ENCODE assay signal across 23 mouse cellular contexts in genomic region chr8:119061671-119062070, GRCm38 (mm10).
DNase-seq lines count a peak whose midpoint lies in the region; ATAC-seq and TF ChIP-seq lines count a peak whose summit lies in the region.
"Had no signal": no experiment of that assay in that cellular context is flagged by ENCODE, and none has a peak within 500 bp of the region (broad histone marks: within the 10 kb centered on the region; RNA-seq: fewer than 3 reads in every experiment).

No protein-coding gene starts in this region.

- no peak overlapping the region for H3K9ac ChIP-seq in midbrain, embryonic 13.5 days (replicated peaks)
- H3K9ac ChIP-seq in hindbrain, embryonic 14.5 days, result no peak overlapping the region
- H3K9ac ChIP-seq in midbrain, postnatal 0 days (replicated peaks; ENCODE audit: low read length, poor library complexity, severe bottlenecking), result no peak overlapping the region
- H3K9ac ChIP-seq: heart, embryonic 13.5 days; limb, embryonic 13.5 days; liver, embryonic 12.5 days had no signal

- WGBS in midbrain, embryonic 13.5 days, result 71% methylated on average over 12 of the region's 12 CpGs
- 84% methylated on average over 12 of the region's 12 CpGs for WGBS in midbrain, embryonic 10.5 days
- WGBS in hindbrain, embryonic 14.5 days, result 43% methylated on average over 12 of the region's 12 CpGs
- WGBS in midbrain, postnatal 0 days, result 35% methylated on average over 12 of the region's 12 CpGs

- no peaks in the 10 kb centered on the region for H3K36me3 ChIP-seq in midbrain, embryonic 13.5 days
- H3K36me3 ChIP-seq in midbrain, embryonic 10.5 days, result no peaks in the 10 kb centered on the region
- no peaks in the 10 kb centered on the region for H3K36me3 ChIP-seq in hindbrain, embryonic 14.5 days (replicated peaks; ENCODE audit: control insufficient read depth, insufficient read depth)
- no peaks in the 10 kb centered on the region for H3K36me3 ChIP-seq in midbrain, postnatal 0 days (ENCODE audit: insufficient read depth, low read length)
- H3K36me3 ChIP-seq: forebrain, embryonic 10.5 days; heart, embryonic 13.5 days; limb, embryonic 13.5 days; liver, embryonic 12.5 days had no signal

- 0 out of 2 replicates have a peak overlapping the region, but pooled peaks have one; percentile 1 for H3K4me2 ChIP-seq in midbrain, embryonic 13.5 days (replicated peaks)
- H3K4me2 ChIP-seq in hindbrain, embryonic 14.5 days (replicated peaks), result peak overlapping the region; percentile 3; the same call in 1 of the 2 replicates
- H3K4me2 ChIP-seq in midbrain, postnatal 0 days (ENCODE audit: low read depth, low read length, poor library complexity, severe bottlenecking), result peak overlapping the region; percentile 21; the same call in 1 of the 2 replicates
- H3K4me2 ChIP-seq: heart, embryonic 13.5 days; limb, embryonic 13.5 days; liver, embryonic 12.5 days had no signal

- H3K27me3 ChIP-seq in midbrain, embryonic 13.5 days, result no peaks in the 10 kb centered on the region
- H3K27me3 ChIP-seq in midbrain, embryonic 10.5 days (ENCODE audit: low read depth, poor library complexity, severe bottlenecking), result no peaks in the 10 kb centered on the region
- no peaks in the 10 kb centered on the region for H3K27me3 ChIP-seq in hindbrain, embryonic 14.5 days (ENCODE audit: control insufficient read depth, insufficient read depth, low read length)
- no peaks in the 10 kb centered on the region for H3K27me3 ChIP-seq in midbrain, postnatal 0 days (ENCODE audit: insufficient read depth, low read length)
- H3K27me3 ChIP-seq: liver, embryonic 12.5 days had no signal

- 0 out of 2 replicates have a peak, but pooled peaks cover 10% of the 10 kb centered on the region for H3K4me1 ChIP-seq in midbrain, embryonic 13.5 days (replicated peaks)
- H3K4me1 ChIP-seq in midbrain, embryonic 10.5 days, result peaks cover 6% of the 10 kb centered on the region; the same call in 1 of the 2 replicates
- peaks cover 8% of the 10 kb centered on the region; the same call in 1 of the 2 replicates for H3K4me1 ChIP-seq in hindbrain, embryonic 14.5 days (replicated peaks; ENCODE audit: control insufficient read depth, insufficient read depth, low read length)
- no peaks in the 10 kb centered on the region; the same call in 1 of the 2 replicates for H3K4me1 ChIP-seq in midbrain, postnatal 0 days (ENCODE audit: insufficient read depth, low read length)
- H3K4me1 ChIP-seq: forebrain, embryonic 10.5 days; limb, embryonic 13.5 days; liver, embryonic 12.5 days had no signal

- no peaks in the 10 kb centered on the region for H3K9me3 ChIP-seq in midbrain, embryonic 13.5 days
- no peaks in the 10 kb centered on the region for H3K9me3 ChIP-seq in midbrain, embryonic 10.5 days (replicated peaks)
- H3K9me3 ChIP-seq in hindbrain, embryonic 14.5 days (ENCODE audit: control insufficient read depth, low read length), result no peaks in the 10 kb centered on the region
- no peaks in the 10 kb centered on the region for H3K9me3 ChIP-seq in midbrain, postnatal 0 days (ENCODE audit: low read length)
- H3K9me3 ChIP-seq: forebrain, embryonic 10.5 days; heart, embryonic 13.5 days; limb, embryonic 13.5 days had no signal

- H3K27ac ChIP-seq in midbrain, embryonic 13.5 days, result no peak overlapping the region
- H3K27ac ChIP-seq in midbrain, embryonic 10.5 days (replicated peaks), result no peak overlapping the region
- no peak overlapping the region for H3K27ac ChIP-seq in hindbrain, embryonic 14.5 days
- no peak overlapping the region for H3K27ac ChIP-seq in midbrain, postnatal 0 days (ENCODE audit: low read depth, low read length)
- H3K27ac ChIP-seq: forebrain, embryonic 10.5 days; heart, adult 2 months; heart, embryonic 13.5 days; limb, embryonic 13.5 days; liver, embryonic 12.5 days had no signal

- DNase-seq in cerebellum, postnatal 10 days, result peak; percentile 33 to 34
- DNase-seq in cerebellum, adult 11 months, result no peak
- DNase-seq in midbrain, embryonic 10.5 days (ENCODE audit: low spot score), result no peak
- DNase-seq in hindbrain, embryonic 14.5 days (ENCODE audit: low spot score), result peak; percentile 39
- DNase-seq in midbrain, postnatal 0 days (ENCODE audit: low spot score), result peak; percentile 51
- DNase-seq in layer of hippocampus, postnatal 10 days (ENCODE audit: low spot score in 2 of 2), result no peak
- DNase-seq in heart, postnatal 4 days, result no peak
- DNase-seq: adrenal gland, postnatal 14 days; heart, adult 2 months; heart, postnatal 14 days; kidney, adult 18-20 months; kidney, postnatal 4 days; lung, adult 2 months; lung, postnatal 14 days; right cerebral cortex, postnatal 14 days; thymus, postnatal 14 days had no signal

- TF ChIP-seq CTCF in midbrain, postnatal 0 days (IDR thresholded peaks at IDR 0.05), result no peak

- no peak overlapping the region for H3K4me3 ChIP-seq in midbrain, embryonic 13.5 days (replicated peaks)
- no peak overlapping the region for H3K4me3 ChIP-seq in midbrain, embryonic 10.5 days
- H3K4me3 ChIP-seq in hindbrain, embryonic 14.5 days (replicated peaks; ENCODE audit: low read length), result no peak overlapping the region
- no peak overlapping the region for H3K4me3 ChIP-seq in midbrain, postnatal 0 days (ENCODE audit: low read depth, low read length)
- H3K4me3 ChIP-seq: forebrain, embryonic 10.5 days; heart, adult 2 months; heart, embryonic 13.5 days; limb, embryonic 13.5 days; liver, embryonic 12.5 days had no signal

- ATAC-seq in midbrain, embryonic 13.5 days, result no peak
- no peak for ATAC-seq in hindbrain, embryonic 14.5 days (ENCODE audit: low FRiP score)
- ATAC-seq in midbrain, postnatal 0 days (ENCODE audit: low FRiP score), result no peak
- ATAC-seq: CD4-positive, CD25-positive, alpha-beta regulatory T cell, adult 4 months; inflammation-experienced regulatory T-cells, adult 6 months; liver, embryonic 12.5 days had no signal

Comparison
In these comparisons a context has a peak if more than half of its experiments do, and no peak if none do; other contexts are left out.
1. DNase-seq: peak in cerebellum, postnatal 10 days (2 of 2), hindbrain, embryonic 14.5 days (single experiment) and midbrain, postnatal 0 days (single experiment); none in cerebellum, adult 11 months (single experiment), midbrain, embryonic 10.5 days (single experiment), layer of hippocampus, postnatal 10 days (0 of 2) and heart, postnatal 4 days (single experiment).
2. Peak in every context shown above with its lines, with median percentiles within 50 percentile points of each other: H3K4me2 ChIP-seq.